Mouse (Mus musculus) intestine, embryonic 16.5 days (tissue): ENCODE measurements around the gene Cdk6. TPM values are rescaled to one million over a fixed set of nuclear protein-coding genes. Genes with fewer than 3 reads are reported as not detected.
"Not testable (repeated sequence)": the region's sequence is repeated elsewhere in the genome, so short reads cannot be mapped to it uniquely, and the experiment has no call there.

Experiments used
- ATAC-seq: fragments of 200-750 bp; cut with Nextera tagmentation; 2 replicates; pipeline ENCODE4 v1.8.0; 2017; ENCODE audit warnings: moderate TSS enrichment, moderate library complexity
- H3K27ac ChIP-seq: fragments of 300-500 bp; sonication (generic); 2 replicates; pipeline ENCODE4 v1.5.1; 2014; ENCODE audit warnings: mild to moderate bottlenecking, low read length
- H3K27me3 ChIP-seq: fragments of 300-500 bp; sonication (generic); replicated peaks from 2 replicates; pipeline ENCODE4 v1.6.1; 2014; ENCODE audit warnings: low read length, control low read depth, mixed read lengths; ENCODE audit not compliant: control insufficient read depth, insufficient read depth
- H3K36me3 ChIP-seq: fragments of 300-500 bp; sonication (generic); 2 replicates; pipeline ENCODE4 v1.6.1; 2014; ENCODE audit warnings: low read length, control low read depth; ENCODE audit not compliant: control insufficient read depth, insufficient read depth
- H3K4me1 ChIP-seq: fragments of 300-500 bp; sonication (generic); 2 replicates; pipeline ENCODE4 v1.6.1; 2014; ENCODE audit warnings: low read length, control low read depth, mixed read lengths; ENCODE audit not compliant: control insufficient read depth, insufficient read depth
- H3K4me2 ChIP-seq: fragments of 300-500 bp; sonication (generic); 2 replicates; pipeline ENCODE4 v1.6.1; 2014; ENCODE audit warnings: low read depth, low read length, control low read depth
- H3K4me3 ChIP-seq: fragments of 300-500 bp; sonication (generic); 2 replicates; pipeline ENCODE4 v1.5.1; 2014; ENCODE audit warnings: mild to moderate bottlenecking, low read length
- H3K9ac ChIP-seq: fragments of 300-500 bp; sonication (generic); 2 replicates; pipeline ENCODE4 v1.6.1; 2014; ENCODE audit warnings: low read depth, low read length
- H3K9me3 ChIP-seq: fragments of 300-500 bp; sonication (generic); 2 replicates; pipeline ENCODE4 v1.6.1; 2016; ENCODE audit warnings: low read length, control low read depth; ENCODE audit not compliant: control insufficient read depth
- WGBS: fragments of 180-500 bp; shearing (Covaris S2); extraction: QIAGEN DNeasy Blood & Tissue Kit; methylation state at CpG from one replicate; pipeline ENCODE4 v1.1.7; 2014; 5-methylcytosine and 5-hydroxymethylcytosine counted together
- polyA plus RNA-seq: library from polyadenylated mRNA; unstranded; fragments of >200 nt; fragmentation: Nextera tagmentation; extraction: Ambion mirVana; gene quantifications from 2 replicates; pipeline ENCODE4 v1.2.1, GENCODE M21; 2015

Gene Cdk6
- 19.7 and 20.9 TPM in 2 replicates for polyA plus RNA-seq

- H3K9me3 ChIP-seq: no peaks in the 10 kb centered on the region
- no peaks in the 10 kb centered on the region for H3K36me3 ChIP-seq
- H3K4me2 ChIP-seq: peak within 1 kb of the TSS; percentile 95
- no peaks in the 10 kb centered on the region for H3K4me1 ChIP-seq
- ATAC-seq: peak; percentile 34
- H3K27ac ChIP-seq: peak within 1 kb of the TSS; percentile 86
- peak within 1 kb of the TSS; percentile 86 for H3K9ac ChIP-seq
- H3K4me3 ChIP-seq: peak within 1 kb of the TSS; percentile 78
- under 1% methylated on average over 59 of the region's 59 CpGs for WGBS
- no peaks in the 10 kb centered on the region for H3K27me3 ChIP-seq
These were observed at the start of gene Cdk6 for GRCm38 (mm10) chr5:3341111-3341911. Gene Cdk6 (plus strand): TSS chr5:3341485.

- WGBS: 81% methylated on average over 4 of the region's 4 CpGs
- Histone ChIP-seq H3K9me3 (no peaks in the 10 kb centered on the region), H3K9ac (no peak overlapping the region), H3K27ac (no peak overlapping the region), H3K36me3 (no peaks in the 10 kb centered on the region), H3K4me3 (no peak overlapping the region), H3K4me2 (no peak overlapping the region), H3K27me3 (no peaks in the 10 kb centered on the region), H3K4me1 (no peaks in the 10 kb centered on the region)
- no peak for ATAC-seq
These were observed 47.6 kb upstream of the Cdk6 start for GRCm38 (mm10) chr5:3293666-3294065.

DNA sequence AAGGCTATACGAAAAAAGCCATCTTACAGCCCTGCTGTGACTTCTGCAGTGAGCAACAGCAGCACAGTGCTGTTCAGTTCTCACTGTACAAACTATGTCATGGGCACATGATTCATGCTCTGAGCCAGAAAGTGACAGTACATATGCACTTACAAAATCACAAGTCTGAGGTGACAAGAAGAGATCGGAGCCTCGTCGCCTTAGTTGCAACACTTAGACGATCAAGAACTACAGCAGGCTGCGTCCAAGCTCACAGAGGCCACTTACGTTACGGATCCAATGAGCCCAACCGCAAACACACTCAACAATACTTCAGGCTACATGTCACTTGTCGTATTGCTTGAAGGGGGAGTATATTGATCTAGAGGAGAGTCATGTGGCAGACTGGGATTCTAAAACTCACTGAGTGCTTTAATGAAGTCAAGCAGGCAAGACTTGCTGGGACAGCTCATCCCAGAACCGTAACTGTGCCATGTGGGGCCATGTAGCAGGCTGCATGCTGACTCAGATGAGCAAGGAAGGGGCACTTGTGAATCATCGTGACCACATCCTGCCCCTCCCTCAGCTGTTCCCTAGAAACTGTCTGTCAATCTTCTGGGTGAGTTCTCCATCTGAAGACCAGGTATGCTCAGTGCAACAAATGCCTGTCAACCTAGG lies 40.4 kb upstream of the Cdk6 start:
- Histone ChIP-seq H3K4me2 (no peak overlapping the region), H3K27ac (no peak overlapping the region), H3K36me3 (no peaks in the 10 kb centered on the region), H3K4me1 (no peaks in the 10 kb centered on the region), H3K27me3 (no peaks in the 10 kb centered on the region), H3K4me3 (no peak overlapping the region), H3K9ac (no peak overlapping the region), H3K9me3 (no peaks in the 10 kb centered on the region)
- 86% methylated on average over 12 of the region's 12 CpGs for WGBS
- ATAC-seq: no peak

GRCm38 (mm10) chr5:3301535-3301934 lies 39.8 kb upstream of the Cdk6 start:
- H3K4me1 ChIP-seq: no peaks in the 10 kb centered on the region
- no peak overlapping the region for H3K4me3 ChIP-seq
- H3K36me3 ChIP-seq: no peaks in the 10 kb centered on the region
- H3K4me2 ChIP-seq: no peak overlapping the region
- H3K9ac ChIP-seq: no peak overlapping the region
- 76% methylated on average over 5 of the region's 5 CpGs for WGBS
- no peaks in the 10 kb centered on the region for H3K27me3 ChIP-seq
- ATAC-seq: no peak
- H3K9me3 ChIP-seq: no peaks in the 10 kb centered on the region
- no peak overlapping the region for H3K27ac ChIP-seq

DNA sequence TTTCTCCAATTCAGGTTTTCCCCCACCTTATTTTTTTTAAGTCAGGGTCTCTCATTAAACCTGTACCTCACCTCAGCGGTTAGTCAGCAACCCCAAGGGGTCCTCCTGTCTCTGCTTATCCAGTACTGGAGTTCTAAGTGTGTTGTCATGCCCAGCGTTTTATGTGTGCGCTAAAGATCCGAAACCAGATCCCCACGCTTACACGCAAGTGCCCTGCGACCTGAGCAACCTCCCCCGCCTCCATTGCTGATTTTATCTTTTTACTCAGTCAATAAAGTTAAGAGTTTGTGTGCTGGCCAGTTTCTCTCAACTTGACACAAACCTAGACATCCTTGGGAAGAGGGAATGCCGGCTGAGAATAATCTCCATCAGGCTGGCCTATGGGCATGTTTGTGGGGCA lies 37.4 kb upstream of the Cdk6 start:
- no peaks in the 10 kb centered on the region for H3K36me3 ChIP-seq
- no peak for ATAC-seq
- H3K27me3 ChIP-seq: no peaks in the 10 kb centered on the region
- H3K4me2 ChIP-seq: no peak overlapping the region
- no peak overlapping the region for H3K4me3 ChIP-seq
- no peaks in the 10 kb centered on the region for H3K9me3 ChIP-seq
- no peak overlapping the region for H3K9ac ChIP-seq
- no peaks in the 10 kb centered on the region for H3K4me1 ChIP-seq
- H3K27ac ChIP-seq: no peak overlapping the region
- 88% methylated on average over 9 of the region's 9 CpGs for WGBS

GRCm38 (mm10) chr5:3306146-3306545 lies 35.1 kb upstream of the Cdk6 start:
- no peak for ATAC-seq
- no peaks in the 10 kb centered on the region for H3K4me1 ChIP-seq
- 83% methylated on average over 1 of the region's 1 CpGs for WGBS

DNA sequence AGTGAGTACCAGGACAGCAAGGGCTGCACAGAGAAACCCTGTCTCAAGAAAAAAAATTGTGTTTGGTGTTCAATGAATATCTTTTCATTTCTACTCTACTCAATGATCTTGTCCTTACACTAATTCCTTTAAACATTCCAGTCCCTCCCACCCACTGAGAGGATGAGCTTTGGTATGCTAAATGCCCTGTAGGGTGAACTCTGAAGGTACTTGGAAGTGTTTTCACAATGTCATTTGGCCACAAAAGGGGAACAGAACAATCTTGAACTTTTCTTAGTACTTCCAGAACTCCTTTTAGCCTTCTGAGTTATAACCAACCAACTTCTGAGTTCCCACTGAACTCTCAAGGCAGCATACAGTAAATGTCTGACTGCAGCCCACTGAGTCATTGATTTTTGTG lies 32.2 kb upstream of the Cdk6 start:
- no peaks in the 10 kb centered on the region for H3K9me3 ChIP-seq
- no peaks in the 10 kb centered on the region for H3K27me3 ChIP-seq
- H3K4me1 ChIP-seq: no peaks in the 10 kb centered on the region
- no peak overlapping the region for H3K27ac ChIP-seq
- no peak overlapping the region for H3K9ac ChIP-seq
- H3K36me3 ChIP-seq: no peaks in the 10 kb centered on the region
- no peak overlapping the region for H3K4me3 ChIP-seq
- no peak for ATAC-seq
- no peak overlapping the region for H3K4me2 ChIP-seq

More at GRCm38 (mm10) chr5:3306146-3306545, 35.1 kb upstream of the Cdk6 start:
- Histone ChIP-seq H3K27me3 (no peaks in the 10 kb centered on the region), H3K27ac (no peak overlapping the region), H3K9me3 (no peaks in the 10 kb centered on the region), H3K4me3 (no peak overlapping the region), H3K36me3 (no peaks in the 10 kb centered on the region), H3K4me2 (no peak overlapping the region), H3K9ac (no peak overlapping the region)

DNA sequence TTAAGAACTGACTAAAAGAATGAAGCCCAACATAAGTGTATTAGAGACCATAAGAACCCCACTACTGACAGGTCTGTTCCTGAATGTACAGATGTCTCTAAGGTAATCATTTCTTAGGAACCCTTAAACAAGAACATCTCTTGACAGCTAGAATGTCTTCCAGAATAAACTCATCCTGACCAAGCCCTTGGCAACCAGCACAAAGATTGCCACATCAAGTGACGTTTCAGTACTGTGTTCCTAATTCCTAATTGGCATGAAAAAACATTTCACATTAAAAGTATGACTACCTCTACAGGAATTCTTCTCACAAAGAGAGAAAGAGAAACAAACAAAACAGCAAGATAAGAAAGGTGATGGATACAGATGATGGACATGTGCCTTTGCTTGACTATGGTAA lies 31.7 kb upstream of the Cdk6 start:
- H3K4me1 ChIP-seq: no peaks in the 10 kb centered on the region
- H3K9ac ChIP-seq: no peak overlapping the region
- H3K27me3 ChIP-seq: no peaks in the 10 kb centered on the region
- H3K4me2 ChIP-seq: no peak overlapping the region
- 83% methylated on average over 1 of the region's 1 CpGs for WGBS
- no peak overlapping the region for H3K27ac ChIP-seq
- H3K4me3 ChIP-seq: no peak overlapping the region
- ATAC-seq: no peak
- no peaks in the 10 kb centered on the region for H3K9me3 ChIP-seq
- no peaks in the 10 kb centered on the region for H3K36me3 ChIP-seq

DNA sequence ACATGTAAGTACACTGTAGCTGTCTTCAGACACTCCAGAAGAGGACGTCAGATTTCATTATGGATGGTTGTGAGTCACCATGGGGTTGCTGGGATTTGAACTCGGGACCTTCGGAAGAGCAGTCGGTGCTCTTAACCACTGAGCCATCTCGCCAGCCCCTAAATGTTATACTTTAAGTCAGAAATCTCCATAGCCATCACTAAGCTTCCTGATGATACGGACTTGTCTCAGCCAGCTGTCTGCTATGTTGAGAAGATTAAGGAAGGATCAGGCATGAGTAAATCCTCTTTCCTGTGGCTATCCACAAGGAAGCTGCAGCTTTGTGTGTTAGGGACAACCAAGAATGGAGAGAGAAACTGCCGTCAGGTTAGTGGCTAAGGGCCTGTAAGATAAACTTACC lies 30.1 kb upstream of the Cdk6 start:
- H3K4me2 ChIP-seq, ATAC-seq, H3K9ac ChIP-seq, H3K27ac ChIP-seq, H3K4me1 ChIP-seq, H3K36me3 ChIP-seq, H3K27me3 ChIP-seq, H3K4me3 ChIP-seq, H3K9me3 ChIP-seq: not testable (repeated sequence)
- 85% methylated on average over 7 of the region's 7 CpGs for WGBS
